Mouse (Mus musculus) kidney, postnatal 0 days (tissue): Measurements from ENCODE around the gene Lxn. TPM values are rescaled to one million over a fixed set of nuclear protein-coding genes. Genes with fewer than 3 reads are reported as not detected.

Source experiments
- ATAC-seq: fragments of 200-750 bp; cut with Nextera tagmentation; replicated peaks from 2 replicates; pipeline ENCODE4 v1.8.0; 2017; ENCODE audit warnings: low read depth, moderate number of reproducible peaks, moderate TSS enrichment, moderate library complexity; ENCODE audit not compliant: low FRiP score
- DNase-seq: peaks from one replicate; pipeline ENCODE4 v3.0.0-alpha.2; 2016; ENCODE audit warnings: low spot score
- H3K27ac ChIP-seq: fragments of 300-500 bp; sonication (generic); 2 replicates; pipeline ENCODE4 v1.5.1; 2014; ENCODE audit warnings: mild to moderate bottlenecking
- H3K27me3 ChIP-seq: fragments of 300-500 bp; sonication (generic); 2 replicates; pipeline ENCODE4 v1.6.1; 2014; ENCODE audit warnings: low read length, mixed read lengths; ENCODE audit not compliant: insufficient read depth
- H3K36me3 ChIP-seq: fragments of 300-500 bp; sonication (generic); 2 replicates; pipeline ENCODE4 v1.6.1; 2014; ENCODE audit warnings: low read length, mixed read lengths; ENCODE audit not compliant: insufficient read depth
- H3K4me1 ChIP-seq: fragments of 300-500 bp; sonication (generic); replicated peaks from 2 replicates; pipeline ENCODE4 v1.6.1; 2014; ENCODE audit warnings: antibody characterized with exemption, low read length, mixed read lengths; ENCODE audit not compliant: insufficient read depth
- H3K4me2 ChIP-seq: fragments of 300-500 bp; sonication (generic); 2 replicates; pipeline ENCODE4 v1.6.1; 2014; ENCODE audit warnings: mild to moderate bottlenecking, low read length, moderate library complexity, mixed read lengths
- H3K4me3 ChIP-seq: fragments of 300-500 bp; sonication (generic); replicated peaks from 2 replicates; pipeline ENCODE4 v1.5.1; 2014; ENCODE audit warnings: low read depth, low read length
- H3K9ac ChIP-seq: fragments of 300-500 bp; sonication (generic); 2 replicates; pipeline ENCODE4 v1.6.1; 2014; ENCODE audit warnings: low read depth, low read length
- H3K9me3 ChIP-seq: fragments of 300-500 bp; sonication (generic); replicated peaks from 2 replicates; pipeline ENCODE4 v1.6.1; 2016; ENCODE audit warnings: low read length, inconsistent platforms, mixed read lengths
- CTCF ChIP-seq: IDR thresholded peaks from 2 replicates; pipeline ENCODE4 v1.5.1; 2016; ENCODE audit warnings: antibody characterized with exemption, low read depth, mild to moderate bottlenecking, moderate library complexity
- WGBS: fragments of 180-500 bp; shearing (Covaris S2); extraction: QIAGEN DNeasy Blood & Tissue Kit; methylation state at CpG from one replicate; pipeline ENCODE4 v1.1.7; 2014; 5-methylcytosine and 5-hydroxymethylcytosine counted together
- polyA plus RNA-seq: library from polyadenylated mRNA; unstranded; fragments of >200 nt; fragmentation: Nextera tagmentation; extraction: Ambion mirVana; gene quantifications from 2 replicates; pipeline ENCODE4 v1.2.1, GENCODE M21; 2015

Gene Lxn
- 66.6 and 70.1 TPM in 2 replicates for polyA plus RNA-seq

DNA sequence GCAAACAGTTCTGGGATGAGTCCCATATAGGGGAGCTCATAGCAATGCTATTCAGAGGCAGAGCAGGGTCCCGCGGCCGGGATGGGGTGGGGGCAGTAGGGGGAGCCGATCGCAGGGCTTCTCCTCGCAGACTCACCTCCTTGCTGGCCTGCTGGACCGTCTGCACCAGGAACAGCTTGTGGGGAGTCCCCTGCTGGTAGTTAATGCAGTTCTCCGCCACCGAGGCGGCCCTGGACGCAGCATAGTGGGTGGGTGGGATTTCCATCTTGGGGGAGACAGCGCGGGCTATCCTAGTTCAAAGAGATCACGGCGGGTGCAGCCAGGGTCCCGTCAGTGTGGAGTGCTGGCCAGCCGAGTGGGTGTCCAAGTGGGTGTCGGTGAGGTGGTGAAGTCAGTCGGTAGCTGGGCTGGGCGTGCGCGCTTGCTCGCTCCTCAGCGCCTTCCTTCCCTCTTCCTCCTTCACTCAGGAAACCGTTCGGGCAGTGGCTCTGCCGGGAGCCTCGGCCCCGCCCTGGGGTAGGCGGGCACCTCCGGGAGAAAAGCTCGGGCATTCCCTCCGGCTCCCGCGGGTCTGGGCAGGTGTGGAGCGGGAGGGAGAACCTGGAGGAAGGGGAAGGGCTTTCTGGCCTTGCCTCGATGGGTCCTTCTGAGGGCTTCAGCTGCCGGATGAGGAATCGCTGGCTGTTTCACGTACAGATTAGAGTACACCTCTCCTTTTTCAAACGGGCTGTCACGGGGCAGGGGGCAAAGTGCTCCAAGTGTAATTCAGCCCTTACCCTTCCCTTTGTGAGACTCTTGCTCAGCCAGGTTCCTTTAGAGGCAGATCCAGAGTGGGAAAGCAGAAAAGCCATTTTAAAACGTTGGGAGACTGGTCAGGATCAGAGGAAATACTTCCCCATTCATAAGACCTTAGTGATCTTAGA, at the start of gene Lxn:
TSS of gene Lxn (minus strand) at position 477 of the 923 bp plus-strand sequence.
- peak within 1 kb of the TSS; percentile 84 for H3K27ac ChIP-seq
- WGBS: 0% methylated on average over 41 of the region's 43 CpGs

DNA sequence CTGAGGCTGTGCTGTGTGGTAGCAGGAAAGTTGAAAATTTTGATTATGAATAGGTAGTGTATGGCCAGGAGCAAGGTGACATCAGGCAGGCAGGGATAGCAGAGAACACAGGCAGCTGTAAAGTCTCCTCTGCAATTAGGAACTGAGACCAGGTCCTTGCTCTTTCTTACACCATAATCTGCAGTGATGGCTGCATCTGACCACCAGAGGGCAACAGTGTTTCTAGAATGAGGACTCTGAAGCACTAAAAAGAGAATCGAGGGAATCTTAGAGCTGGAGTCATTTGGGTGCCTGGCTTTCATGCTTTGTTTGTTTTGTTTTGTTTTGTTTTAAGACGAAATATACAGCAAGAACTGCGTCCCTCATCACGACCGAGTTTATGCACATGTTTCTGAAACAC, 49.1 kb upstream of the Lxn start:
- Histone ChIP-seq H3K27ac (no peak overlapping the region), H3K9ac (no peak overlapping the region), H3K9me3 (no peaks in the 10 kb centered on the region), H3K4me3 (no peak overlapping the region), H3K27me3 (no peaks in the 10 kb centered on the region; the same call in 1 of the 2 replicates), H3K36me3 (no peaks in the 10 kb centered on the region), H3K4me2 (no peak overlapping the region), H3K4me1 (peaks cover 7% of the 10 kb centered on the region; the same call in 1 of the 2 replicates)
- peak; percentile 96 for TF ChIP-seq CTCF
- 3% methylated on average over 5 of the region's 5 CpGs for WGBS
- DNase-seq (peak; percentile 90), ATAC-seq (peak; percentile 47; the same call in 1 of the 2 replicates)

More for the DNA sequence above, at the start of gene Lxn:
- Histone ChIP-seq H3K4me3 (peak within 1 kb of the TSS; percentile 65), H3K36me3 (peaks cover 25% of the 10 kb centered on the region), H3K4me2 (peak within 1 kb of the TSS; percentile 93), H3K27me3 (no peaks in the 10 kb centered on the region), H3K9me3 (no peaks in the 10 kb centered on the region), H3K4me1 (no peaks in the 10 kb centered on the region), H3K9ac (peak within 1 kb of the TSS; percentile 70)
- TF ChIP-seq CTCF: peak; percentile 52
- ATAC-seq: peak; percentile 92
- peak; percentile 79 for DNase-seq

DNA sequence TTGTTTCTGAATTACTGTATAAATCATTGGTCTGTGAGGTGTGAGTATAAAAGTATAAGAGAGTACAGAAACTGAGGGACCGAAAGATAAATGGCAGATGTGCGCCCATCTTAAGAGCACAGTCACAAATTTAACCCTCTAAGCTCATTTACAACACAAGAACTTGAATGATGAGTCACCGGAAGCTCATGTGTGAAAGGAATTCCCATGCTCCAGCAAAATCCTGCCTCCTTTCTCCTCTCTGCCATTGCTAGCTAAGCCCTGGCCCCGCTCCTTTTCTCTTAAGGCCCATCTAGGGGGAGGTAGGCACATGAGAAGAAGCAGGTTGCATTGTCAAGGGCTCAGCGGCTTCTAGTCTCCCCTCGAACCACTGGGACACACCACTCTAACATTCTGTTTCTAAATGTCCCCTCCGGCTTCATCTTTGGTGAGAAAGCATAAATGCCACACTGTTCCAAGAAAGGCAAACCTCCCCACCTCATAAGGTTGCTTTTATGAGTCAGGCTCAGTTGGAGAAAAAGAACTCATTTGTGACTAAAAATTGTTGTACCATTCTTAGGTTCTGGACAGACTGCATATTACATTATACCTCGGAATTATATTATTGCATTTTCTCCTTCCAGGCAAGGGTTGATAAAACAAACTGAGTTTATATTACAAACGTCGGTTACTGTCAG, 44.6 kb upstream of the Lxn start:
- Histone ChIP-seq H3K9ac (no peak overlapping the region), H3K4me2 (no peak overlapping the region), H3K4me3 (no peak overlapping the region), H3K27me3 (no peaks in the 10 kb centered on the region), H3K27ac (no peak overlapping the region), H3K4me1 (no peaks in the 10 kb centered on the region), H3K36me3 (no peaks in the 10 kb centered on the region), H3K9me3 (no peaks in the 10 kb centered on the region)
- ATAC-seq (no peak), DNase-seq (no peak)
- no peak for TF ChIP-seq CTCF
- 85% methylated on average over 10 of the region's 10 CpGs for WGBS

DNA sequence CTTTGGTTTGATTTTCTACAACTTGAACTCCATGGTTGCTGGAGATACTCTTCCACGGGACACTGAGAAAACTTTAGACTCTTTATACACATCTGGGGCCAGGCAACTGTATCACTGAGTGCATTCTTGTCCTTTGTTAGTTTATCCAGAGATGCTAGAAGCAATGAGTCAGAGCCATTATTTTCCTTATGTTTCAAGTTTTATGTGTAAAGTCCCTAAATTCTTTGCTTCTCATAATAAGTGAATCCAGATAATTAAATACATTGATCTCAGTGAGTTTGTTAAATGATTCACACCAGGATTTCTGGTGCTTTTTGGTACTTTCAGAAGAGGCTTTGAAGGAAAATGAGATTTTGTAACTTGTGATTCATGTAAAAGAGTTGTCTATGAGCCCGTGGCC, 41.6 kb upstream of the Lxn start:
- H3K4me2 ChIP-seq: no peak overlapping the region
- H3K4me3 ChIP-seq: no peak overlapping the region
- H3K27me3 ChIP-seq: no peaks in the 10 kb centered on the region
- TF ChIP-seq CTCF: no peak
- H3K9me3 ChIP-seq: no peaks in the 10 kb centered on the region
- H3K36me3 ChIP-seq: no peaks in the 10 kb centered on the region
- H3K9ac ChIP-seq: no peak overlapping the region
- H3K4me1 ChIP-seq: no peaks in the 10 kb centered on the region
- ATAC-seq (no peak), DNase-seq (no peak)
- WGBS: 72% methylated on average over 2 of the region's 2 CpGs
- H3K27ac ChIP-seq: no peak overlapping the region

DNA sequence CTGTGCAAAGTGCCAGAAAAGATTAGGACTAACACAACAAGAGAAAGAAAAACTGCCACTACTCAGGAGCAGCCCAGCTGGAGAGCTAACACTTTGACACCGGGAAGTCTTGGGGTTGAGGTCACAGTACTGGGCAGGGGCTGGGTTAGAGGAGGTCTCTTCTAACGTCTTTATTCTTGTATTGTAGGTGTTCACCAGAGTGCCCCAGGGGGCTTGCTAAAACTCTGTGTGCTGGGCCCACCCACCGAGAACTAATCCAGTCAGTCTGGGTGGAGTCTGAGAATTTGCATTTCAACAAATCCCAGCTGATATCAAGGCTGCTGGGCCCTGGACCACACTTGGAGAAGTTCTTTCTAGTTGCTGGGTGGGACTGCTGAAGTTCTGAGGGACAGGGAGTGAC, 40.2 kb upstream of the Lxn start:
- Histone ChIP-seq H3K4me2 (no peak overlapping the region), H3K36me3 (no peaks in the 10 kb centered on the region), H3K27me3 (no peaks in the 10 kb centered on the region), H3K9me3 (no peaks in the 10 kb centered on the region), H3K4me3 (no peak overlapping the region), H3K4me1 (no peaks in the 10 kb centered on the region), H3K9ac (no peak overlapping the region), H3K27ac (no peak overlapping the region)
- WGBS: 7% methylated on average over 3 of the region's 3 CpGs
- TF ChIP-seq CTCF: no peak
- ATAC-seq (no peak), DNase-seq (no peak)

DNA sequence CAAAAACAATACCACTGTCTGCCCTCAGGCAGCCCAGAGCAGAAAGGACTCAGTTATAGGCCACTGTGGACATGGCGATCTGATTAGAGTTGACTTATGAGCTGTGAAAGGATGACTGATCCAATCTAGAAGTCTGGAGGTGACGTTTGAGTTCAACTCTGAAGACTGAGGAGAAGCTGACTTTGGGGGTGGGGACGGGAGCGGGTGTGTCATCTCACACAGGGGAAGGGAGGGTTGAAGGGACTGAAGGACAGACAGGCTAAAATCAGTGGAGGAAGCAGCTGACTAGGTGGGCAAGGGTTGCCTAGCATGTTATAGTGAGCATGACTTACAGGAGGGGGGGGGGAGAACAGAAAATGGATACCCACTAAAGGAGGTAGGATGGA, 35.7 kb upstream of the Lxn start:
- no peaks in the 10 kb centered on the region for H3K36me3 ChIP-seq
- H3K27me3 ChIP-seq: no peaks in the 10 kb centered on the region
- H3K4me1 ChIP-seq: no peaks in the 10 kb centered on the region
- no peaks in the 10 kb centered on the region for H3K9me3 ChIP-seq
- H3K9ac ChIP-seq: no peak overlapping the region
- TF ChIP-seq CTCF: no peak
- no peak for DNase-seq
- H3K4me2 ChIP-seq: no peak overlapping the region
- WGBS: 87% methylated on average over 4 of the region's 4 CpGs
- H3K27ac ChIP-seq: no peak overlapping the region
- no peak for ATAC-seq
- H3K4me3 ChIP-seq: no peak overlapping the region
